Mouse (Mus musculus) forebrain, embryonic 14.5 days (tissue): ENCODE results near the gene Rhoh. TPM values are rescaled to one million over a fixed set of nuclear protein-coding genes. Genes with fewer than 3 reads are reported as not detected.

Experiments
- ATAC-seq: fragments of 200-750 bp; cut with Nextera tagmentation; 2 replicates; pipeline ENCODE4 v1.8.0; 2017; ENCODE audit warnings: mild to moderate bottlenecking, moderate library complexity
- DNase-seq: peaks from one replicate; pipeline ENCODE4 v3.0.0-alpha.2; 2015; ENCODE audit warnings: low spot score
- H3K27ac ChIP-seq: fragments of 300-500 bp; sonication (generic); 2 replicates; pipeline ENCODE4 v1.5.1; 2014; ENCODE audit warnings: low read depth, mild to moderate bottlenecking, control low read depth, low read length, moderate library complexity
- H3K27me3 ChIP-seq: fragments of 300-500 bp; sonication (generic); replicated peaks from 2 replicates; pipeline ENCODE4 v1.6.1; 2014; ENCODE audit warnings: low read length, control low read depth, mixed read lengths; ENCODE audit not compliant: control insufficient read depth, insufficient read depth
- H3K36me3 ChIP-seq: fragments of 300-500 bp; sonication (generic); 2 replicates; pipeline ENCODE4 v1.6.1; 2014; ENCODE audit warnings: low read length, control low read depth; ENCODE audit not compliant: control insufficient read depth, insufficient read depth
- H3K4me1 ChIP-seq: fragments of 300-500 bp; sonication (generic); 2 replicates; pipeline ENCODE4 v1.6.1; 2014; ENCODE audit warnings: antibody characterized with exemption, low read length, control low read depth; ENCODE audit not compliant: control insufficient read depth, insufficient read depth
- H3K4me2 ChIP-seq: fragments of 300-500 bp; sonication (generic); 2 replicates; pipeline ENCODE4 v1.6.1; 2014; ENCODE audit warnings: mild to moderate bottlenecking, control low read depth, low read length
- H3K4me3 ChIP-seq: fragments of 300-500 bp; sonication (generic); 2 replicates; pipeline ENCODE4 v1.5.1; 2014; ENCODE audit warnings: low read depth, low read length, control low read depth
- H3K9ac ChIP-seq: fragments of 300-500 bp; sonication (generic); 2 replicates; pipeline ENCODE4 v1.6.1; 2014; ENCODE audit warnings: mild to moderate bottlenecking, low read length, control low read depth, moderate library complexity
- H3K9me3 ChIP-seq: fragments of 300-500 bp; sonication (generic); replicated peaks from 2 replicates; pipeline ENCODE4 v1.6.1; 2016; ENCODE audit warnings: low read length, control low read depth, mixed read lengths; ENCODE audit not compliant: control insufficient read depth
- WGBS: fragments of 180-500 bp; shearing (Covaris S2); extraction: QIAGEN DNeasy Blood & Tissue Kit; methylation state at CpG from one replicate; pipeline ENCODE4 v1.1.7; 2014; 5-methylcytosine and 5-hydroxymethylcytosine counted together
- polyA plus RNA-seq: library from polyadenylated mRNA; unstranded; fragments of >200 nt; fragmentation: Nextera tagmentation; extraction: Ambion mirVana; gene quantifications from 2 replicates; pipeline ENCODE4 v1.2.1, GENCODE M21; 2014

Rhoh gene
- polyA plus RNA-seq, 1 experiment from 2014 or later = 0.29 TPM

DNA sequence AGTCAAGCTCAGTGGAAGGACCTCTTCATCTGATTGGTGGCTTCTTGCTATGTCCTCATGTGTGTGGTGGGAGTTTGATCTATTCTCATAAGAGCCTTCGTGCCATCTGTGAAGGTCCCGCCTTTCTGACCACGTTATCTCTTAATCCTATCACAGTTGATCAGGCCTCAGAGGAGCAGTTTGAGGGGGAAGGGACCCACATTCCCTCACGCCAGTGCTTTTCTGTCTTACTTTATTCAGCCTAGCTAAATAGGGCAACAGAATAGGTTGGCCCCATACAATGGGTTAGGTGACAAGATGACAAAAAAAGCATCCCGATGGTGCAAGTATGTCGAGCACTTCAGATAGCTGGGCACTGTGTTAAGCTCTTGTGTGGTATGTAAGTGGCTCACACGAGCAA, 34.8 kb downstream of the Rhoh start:
- no peak for ATAC-seq
- H3K27ac ChIP-seq = no peak overlapping the region
- H3K4me1 ChIP-seq = peaks cover 3% of the 10 kb centered on the region; the same call in 1 of the 2 replicates
- H3K36me3 ChIP-seq = no peaks in the 10 kb centered on the region
- H3K9ac ChIP-seq = no peak overlapping the region
- no peak overlapping the region for H3K4me3 ChIP-seq
- no peak for DNase-seq
- H3K9me3 ChIP-seq = no peaks in the 10 kb centered on the region
- no peaks in the 10 kb centered on the region for H3K27me3 ChIP-seq
- no peak overlapping the region for H3K4me2 ChIP-seq
- WGBS = 68% methylated on average over 7 of the region's 7 CpGs

DNA sequence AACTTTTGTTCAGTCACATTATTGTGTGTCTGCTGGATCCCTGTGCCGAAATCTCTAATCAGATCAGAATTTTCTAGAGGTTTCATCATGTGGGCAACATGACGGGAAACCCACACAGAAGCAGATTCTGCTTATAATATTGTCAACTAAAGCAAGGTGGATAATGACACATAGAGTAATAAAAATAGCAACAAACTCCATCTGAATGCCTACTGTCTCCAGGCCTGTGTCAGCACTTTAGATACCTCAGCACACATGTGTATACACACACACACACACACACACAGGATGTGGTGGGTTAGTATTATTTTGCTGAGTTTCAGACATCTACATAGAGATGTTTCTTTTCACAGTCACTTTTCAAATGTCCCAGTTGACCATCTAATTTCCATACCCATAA, 36.7 kb downstream of the Rhoh start:
- H3K4me2 ChIP-seq = no peak overlapping the region
- no peaks in the 10 kb centered on the region for H3K27me3 ChIP-seq
- no peak for ATAC-seq
- no peaks in the 10 kb centered on the region for H3K9me3 ChIP-seq
- DNase-seq = no peak
- WGBS = 96% methylated on average over 2 of the region's 2 CpGs
- H3K4me1 ChIP-seq = no peaks in the 10 kb centered on the region
- no peaks in the 10 kb centered on the region for H3K36me3 ChIP-seq
- H3K9ac ChIP-seq = no peak overlapping the region
- no peak overlapping the region for H3K4me3 ChIP-seq
- no peak overlapping the region for H3K27ac ChIP-seq

DNA sequence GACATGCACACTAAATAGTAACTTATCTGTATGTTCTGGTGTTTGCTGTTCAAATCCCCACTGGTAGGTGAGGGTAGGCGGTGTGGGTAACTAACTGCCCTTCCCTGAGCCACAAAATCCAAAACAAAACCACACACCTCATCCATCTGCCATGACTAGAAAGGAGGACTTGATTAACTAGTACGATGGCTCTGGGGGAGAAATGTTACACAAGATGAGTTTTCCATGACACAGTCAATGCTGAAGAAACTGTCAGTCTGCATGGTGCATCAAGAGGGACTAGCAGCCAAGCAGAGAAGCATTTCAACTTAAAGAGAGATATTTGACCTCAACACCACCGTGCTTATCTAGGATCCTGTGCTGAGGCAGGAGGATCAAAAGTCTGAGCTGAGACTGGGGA, 37.7 kb downstream of the Rhoh start:
- Histone ChIP-seq H3K9ac (no peak overlapping the region), H3K27me3 (no peaks in the 10 kb centered on the region), H3K27ac (no peak overlapping the region), H3K4me1 (no peaks in the 10 kb centered on the region), H3K4me2 (no peak overlapping the region), H3K9me3 (peaks cover 4% of the 10 kb centered on the region; the same call in 1 of the 2 replicates), H3K36me3 (no peaks in the 10 kb centered on the region), H3K4me3 (no peak overlapping the region)
- WGBS = 89% methylated on average over 3 of the region's 3 CpGs
- no peak for DNase-seq
- ATAC-seq = no peak

DNA sequence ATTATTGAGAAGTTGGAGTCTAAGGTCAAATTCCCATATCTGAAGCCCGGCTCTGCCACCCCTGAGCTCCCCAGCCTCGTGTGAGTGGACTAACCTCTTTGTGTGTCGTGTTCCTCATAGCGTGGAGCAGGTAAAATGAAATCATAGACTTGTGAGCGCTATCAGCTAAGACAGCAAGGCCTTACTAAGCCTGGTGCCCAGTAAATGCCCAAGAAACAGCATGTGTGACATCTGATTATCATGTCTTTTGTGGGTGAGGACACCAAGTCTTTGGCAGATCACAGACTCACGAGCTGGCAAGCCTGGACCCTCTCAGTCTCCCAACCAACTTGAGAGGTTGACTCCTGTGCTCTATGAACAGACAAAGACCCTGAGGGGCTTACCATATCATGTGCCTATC, 39.1 kb downstream of the Rhoh start:
- no peak overlapping the region for H3K9ac ChIP-seq
- no peak for ATAC-seq

DNA sequence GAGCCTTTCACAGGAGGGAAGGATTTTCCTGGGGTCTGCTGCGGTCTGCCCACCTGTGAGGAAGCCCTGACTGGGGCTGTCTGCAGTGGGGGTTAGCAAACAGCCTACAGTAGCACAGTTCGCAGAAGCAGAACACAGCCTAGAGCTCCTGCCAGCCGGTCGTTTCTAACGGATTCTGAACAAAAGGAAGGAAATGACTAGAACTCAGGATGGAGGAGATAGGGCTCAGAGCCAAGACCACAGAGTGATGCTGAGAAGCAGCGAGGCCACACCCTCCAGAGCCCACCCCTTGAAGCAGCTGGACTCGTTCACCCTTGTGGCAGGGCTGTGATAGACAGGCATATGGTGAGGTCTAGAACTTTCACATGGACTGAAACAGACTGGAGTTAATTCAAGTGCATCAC, 39.9 kb downstream of the Rhoh start:
- ATAC-seq (peak; percentile 92), DNase-seq (peak; percentile 78)
- peaks cover 4% of the 10 kb centered on the region; the same call in 1 of the 2 replicates for H3K9me3 ChIP-seq
- no peaks in the 10 kb centered on the region for H3K27me3 ChIP-seq
- 41% methylated on average over 7 of the region's 7 CpGs for WGBS
- H3K36me3 ChIP-seq = no peaks in the 10 kb centered on the region
- no peak overlapping the region for H3K9ac ChIP-seq
- no peaks in the 10 kb centered on the region for H3K4me1 ChIP-seq
- no peak overlapping the region for H3K4me2 ChIP-seq
- H3K27ac ChIP-seq = peak overlapping the region; percentile 17; the same call in 1 of the 2 replicates
- H3K4me3 ChIP-seq = no peak overlapping the region

More for the DNA sequence above, 39.1 kb downstream of the Rhoh start:
- DNase-seq = no peak
- 87% methylated on average over 6 of the region's 6 CpGs for WGBS
- Histone ChIP-seq H3K27ac (no peak overlapping the region), H3K4me2 (no peak overlapping the region), H3K27me3 (no peaks in the 10 kb centered on the region), H3K4me3 (no peak overlapping the region), H3K36me3 (no peaks in the 10 kb centered on the region), H3K9me3 (peaks cover 4% of the 10 kb centered on the region; the same call in 1 of the 2 replicates), H3K4me1 (no peaks in the 10 kb centered on the region)

DNA sequence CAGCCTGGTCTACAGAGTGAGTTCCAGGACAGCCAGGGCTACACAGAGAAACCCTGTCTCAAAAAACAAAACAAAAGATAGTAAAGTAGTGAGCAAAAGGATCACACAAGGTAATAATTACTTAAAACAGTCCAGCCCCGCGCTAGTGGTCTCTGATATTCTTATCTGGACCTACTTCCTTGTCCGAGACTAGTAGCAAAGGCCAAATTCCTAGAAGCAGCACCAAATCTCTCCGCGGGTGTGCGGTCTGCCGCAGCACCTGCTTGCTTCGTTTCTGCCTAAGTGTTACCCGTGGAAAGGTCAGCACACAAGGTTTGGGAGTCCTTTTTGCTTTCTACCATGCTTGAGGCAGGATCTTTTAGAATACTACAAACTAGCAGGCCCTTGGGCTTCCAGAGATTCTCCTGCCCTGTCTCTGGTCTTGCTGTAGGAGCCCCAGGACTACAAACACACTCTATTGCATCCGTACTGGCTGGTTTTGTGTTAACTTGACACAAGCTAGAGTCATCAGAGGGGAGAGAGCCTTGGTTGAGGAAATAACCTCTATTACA, 40.9 kb downstream of the Rhoh start:
- H3K4me1 ChIP-seq = no peaks in the 10 kb centered on the region
- ATAC-seq (no peak), DNase-seq (no peak)
- H3K4me2 ChIP-seq = no peak overlapping the region
- H3K27ac ChIP-seq = no peak overlapping the region
- no peaks in the 10 kb centered on the region for H3K27me3 ChIP-seq
- no peak overlapping the region for H3K9ac ChIP-seq
- WGBS = 96% methylated on average over 10 of the region's 10 CpGs
- H3K36me3 ChIP-seq = no peaks in the 10 kb centered on the region
- no peak overlapping the region for H3K4me3 ChIP-seq
- H3K9me3 ChIP-seq = peaks cover 4% of the 10 kb centered on the region; the same call in 1 of the 2 replicates

DNA sequence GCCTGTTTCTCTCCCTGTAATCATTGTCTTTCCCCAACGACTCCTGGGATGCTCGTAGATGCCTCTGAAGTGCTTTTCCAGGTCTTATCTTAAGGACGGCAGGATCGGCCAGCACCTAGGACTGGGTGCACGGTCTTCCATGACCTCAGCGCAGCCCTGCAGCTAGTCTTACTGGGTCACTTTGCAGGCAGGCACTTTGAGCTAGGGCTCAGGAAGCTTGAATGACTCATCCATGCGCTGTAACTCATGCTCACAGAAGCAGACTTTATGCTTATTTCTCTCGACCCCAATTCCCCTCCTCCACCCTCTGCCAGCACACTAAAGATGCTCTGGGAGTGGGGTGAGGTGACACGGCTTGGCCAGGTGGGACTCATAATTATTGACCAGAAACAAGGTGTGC, 41.8 kb downstream of the Rhoh start:
- DNase-seq = no peak

DNA sequence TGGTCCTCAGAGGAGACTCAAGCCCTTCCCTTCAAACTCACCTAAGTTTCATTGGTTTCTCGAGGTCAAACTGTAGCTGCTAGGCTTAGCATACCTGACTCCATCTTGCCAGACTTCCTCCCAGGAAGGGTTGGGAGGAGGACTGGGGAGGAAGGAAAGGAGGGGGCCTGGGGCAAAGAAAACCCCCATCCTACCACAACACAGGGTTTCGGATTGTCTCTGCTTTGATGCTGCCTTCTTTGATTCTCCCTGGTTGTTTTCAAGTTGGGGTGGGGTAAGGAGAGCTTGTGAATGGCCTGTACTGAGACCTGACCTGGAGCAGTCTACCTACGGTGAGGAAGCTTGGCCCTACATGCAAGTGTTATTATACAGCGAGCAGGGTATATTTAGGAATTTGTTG, 43.5 kb downstream of the Rhoh start:
- H3K27me3 ChIP-seq = no peaks in the 10 kb centered on the region
- no peak overlapping the region for H3K27ac ChIP-seq
- ATAC-seq (no peak), DNase-seq (no peak)
- H3K4me2 ChIP-seq = no peak overlapping the region
- no peak overlapping the region for H3K4me3 ChIP-seq
- H3K4me1 ChIP-seq = no peaks in the 10 kb centered on the region
- H3K9ac ChIP-seq = no peak overlapping the region
- peaks cover 4% of the 10 kb centered on the region; the same call in 1 of the 2 replicates for H3K9me3 ChIP-seq
- no peaks in the 10 kb centered on the region for H3K36me3 ChIP-seq
- WGBS = 94% methylated on average over 4 of the region's 4 CpGs

More for the DNA sequence above, 41.8 kb downstream of the Rhoh start:
- ATAC-seq = no peak
- Histone ChIP-seq H3K36me3 (no peaks in the 10 kb centered on the region), H3K9me3 (peaks cover 4% of the 10 kb centered on the region; the same call in 1 of the 2 replicates), H3K4me2 (no peak overlapping the region), H3K27ac (no peak overlapping the region), H3K9ac (no peak overlapping the region), H3K4me1 (no peaks in the 10 kb centered on the region), H3K27me3 (no peaks in the 10 kb centered on the region), H3K4me3 (no peak overlapping the region)
- WGBS = 91% methylated on average over 9 of the region's 9 CpGs

DNA sequence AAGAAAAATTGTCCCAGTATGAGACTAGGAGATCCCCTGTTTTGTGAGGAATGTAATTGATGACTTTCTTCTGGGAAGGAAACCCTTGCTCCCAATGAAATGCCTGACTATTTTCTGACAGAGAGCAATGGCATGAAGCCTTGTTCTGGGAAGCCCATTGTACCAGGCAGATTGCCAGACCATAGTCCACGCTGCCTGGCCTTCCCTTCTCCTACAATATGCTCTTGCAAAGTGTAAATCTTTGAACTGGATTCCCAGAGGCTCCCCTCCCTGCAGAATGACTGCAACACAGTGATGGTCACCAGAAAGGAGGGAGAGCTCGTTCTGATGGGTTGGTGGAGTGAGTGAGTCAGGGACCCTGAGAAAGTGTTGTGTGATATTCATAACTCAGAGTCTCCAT, 47.7 kb downstream of the Rhoh start:
- Histone ChIP-seq H3K27ac (no peak overlapping the region), H3K4me3 (no peak overlapping the region), H3K36me3 (no peaks in the 10 kb centered on the region), H3K4me1 (no peaks in the 10 kb centered on the region), H3K9me3 (no peaks in the 10 kb centered on the region; the same call in 1 of the 2 replicates), H3K4me2 (no peak overlapping the region), H3K27me3 (no peaks in the 10 kb centered on the region), H3K9ac (no peak overlapping the region)
- WGBS = 79% methylated on average over 2 of the region's 2 CpGs
- DNase-seq (no peak), ATAC-seq (no peak)
